Mouse (Mus musculus): Measurements from ENCODE around the gene Atp8a2.

GRCm38 (mm10) chr14:59888046-59888445, 308.9 kb downstream of the Atp8a2 start:
- TF ChIP-seq POLR2A (IDR thresholded peaks at IDR 0.05; ENCODE audit: insufficient read length, low read depth) (no peak), USF1 (IDR thresholded peaks at IDR 0.05; ENCODE audit: low read depth) (no peak)

All from myocyte (in vitro differentiated cells).